Mouse (Mus musculus) left cerebral cortex, adult 18-20 months (tissue): ENCODE measurements at regions not wholly inside any gene's neighbourhood (a gene's known extent, or its start where the extent isn't known, plus 50 kb on each side); places are given as distances from the start of the nearest gene placed in this dataset.

ENCODE experiments used
- DNase-seq, 2 experiments: peaks; one replicate each; pipeline ENCODE4 v3.0.0; 2021 to 2022; ENCODE audit warnings: low spot score in 2 of 2, mixed read lengths in 1 of 2

GRCm38 (mm10) chr4:31493087-31493511 is 470.8 kb upstream of the Map3k7 start:
- DNase-seq = no peak

DNA sequence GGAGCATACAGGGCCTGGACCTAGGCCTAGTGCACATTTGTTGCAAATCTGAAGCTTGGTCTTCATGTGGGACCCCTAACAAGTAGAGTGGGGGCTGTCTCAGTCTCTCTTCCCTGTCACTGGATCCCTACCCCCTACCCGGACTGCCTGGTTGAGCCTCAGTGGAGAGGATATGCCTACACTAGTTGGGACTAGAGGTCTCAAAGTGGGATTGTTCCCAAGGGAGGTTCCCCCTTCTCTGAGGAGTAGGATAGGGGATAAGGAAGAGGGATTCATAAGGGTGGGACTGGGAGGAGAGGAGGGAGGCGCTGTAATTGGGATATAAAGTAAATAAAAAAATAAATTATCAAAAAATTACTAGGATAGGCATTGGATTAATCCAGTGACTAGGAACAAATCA is 464.0 kb upstream of the Map3k7 start:
- DNase-seq = no peak

GRCm38 (mm10) chr4:31500432-31500831 is 463.5 kb upstream of the Map3k7 start:
- no peak for DNase-seq

DNA sequence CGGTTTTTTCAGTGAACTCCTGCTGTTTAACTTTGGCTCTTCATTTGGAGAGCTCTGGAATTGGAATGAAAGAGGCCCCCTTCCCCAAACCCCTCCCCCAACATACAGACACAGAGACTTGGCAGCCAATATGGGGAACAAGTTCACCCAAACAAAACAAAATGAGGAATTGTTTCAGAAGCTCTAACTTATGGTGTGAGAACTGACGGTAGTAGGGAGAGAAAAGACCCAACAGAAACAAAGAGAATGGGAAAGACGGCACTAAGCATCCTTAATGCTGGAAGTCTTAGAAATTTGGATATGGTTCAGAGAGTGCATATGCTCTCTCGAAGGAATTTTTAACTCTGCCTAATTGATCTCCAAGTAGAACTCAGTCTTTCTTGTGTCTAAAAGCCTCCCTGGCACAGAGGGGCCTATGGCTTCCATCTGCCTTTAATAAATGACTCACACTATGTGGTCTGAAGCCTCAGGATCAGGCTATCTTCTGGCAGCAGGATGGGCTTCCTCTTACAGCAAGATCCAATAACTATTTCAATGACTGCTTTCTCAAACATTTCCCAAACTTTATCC is 438.2 kb upstream of the Map3k7 start:
- no peak for DNase-seq

GRCm38 (mm10) chr4:31536811-31537210 is 427.1 kb upstream of the Map3k7 start:
- no peak for DNase-seq

GRCm38 (mm10) chr4:31553780-31554394 is 410.0 kb upstream of the Map3k7 start:
- DNase-seq = no peak

DNA sequence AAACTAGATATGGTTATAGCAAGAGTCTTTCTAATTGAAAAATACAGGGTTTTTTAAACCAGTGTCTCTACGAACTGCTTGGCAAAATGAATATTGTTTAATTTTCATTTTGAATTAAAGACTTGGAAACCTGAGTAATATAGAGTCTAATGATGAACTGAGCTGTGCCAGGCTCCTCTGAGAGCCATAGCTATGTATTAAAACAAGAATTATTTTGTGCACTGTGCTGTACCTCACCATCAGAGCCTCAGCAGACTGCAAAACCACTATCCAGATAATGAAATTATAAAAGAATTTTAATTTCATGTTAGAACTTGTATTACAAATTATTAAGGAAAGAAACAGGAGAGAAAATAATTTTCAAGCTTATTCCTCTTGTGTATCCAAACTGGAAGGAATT is 408.8 kb upstream of the Map3k7 start:
- no peak for DNase-seq

GRCm38 (mm10) chr4:31557261-31557660 is 406.6 kb upstream of the Map3k7 start:
- DNase-seq = no peak

- no peak for DNase-seq
Observed at GRCm38 (mm10) chr4:31560305-31560704, 403.6 kb upstream of the Map3k7 start.

GRCm38 (mm10) chr4:31561183-31561582 is 402.7 kb upstream of the Map3k7 start:
- DNase-seq = no peak

- peak; percentile 12 for DNase-seq
Observed at GRCm38 (mm10) chr4:31561823-31562222, 402.1 kb upstream of the Map3k7 start.

- DNase-seq = no peak
Observed at GRCm38 (mm10) chr4:31566158-31566557, 397.7 kb upstream of the Map3k7 start.

GRCm38 (mm10) chr4:31566834-31567233 is 397.1 kb upstream of the Map3k7 start:
- no peak for DNase-seq

- DNase-seq = no peak
Observed at GRCm38 (mm10) chr4:31569687-31570086, 394.2 kb upstream of the Map3k7 start.

DNA sequence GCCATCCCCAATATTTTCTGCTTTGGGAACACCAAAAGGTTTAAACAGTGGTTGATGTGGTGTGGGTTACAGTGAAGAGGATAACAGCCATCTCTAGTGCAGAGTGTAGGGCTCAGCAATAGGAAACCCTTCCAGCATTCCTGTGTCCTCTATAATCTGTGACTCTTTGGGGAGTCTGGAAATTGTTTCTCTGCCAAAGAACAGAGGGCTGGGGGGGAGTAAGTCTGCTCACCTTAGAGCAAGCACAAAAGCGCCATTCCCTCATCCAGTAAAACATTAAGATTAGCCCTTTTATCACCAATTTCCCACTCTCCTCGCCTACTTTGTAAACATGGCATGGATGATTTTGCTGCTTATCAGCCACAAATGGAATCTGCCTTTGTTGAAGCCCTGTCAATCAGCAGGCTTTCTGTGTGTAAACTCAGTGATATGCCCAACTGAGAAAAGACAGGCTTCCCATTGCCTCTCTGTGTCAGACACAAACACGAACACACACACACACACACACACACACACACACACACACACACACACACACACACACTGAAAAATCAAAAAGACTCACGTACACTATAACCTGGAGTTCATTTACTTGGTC is 386.8 kb upstream of the Map3k7 start:
- no peak for DNase-seq

DNA sequence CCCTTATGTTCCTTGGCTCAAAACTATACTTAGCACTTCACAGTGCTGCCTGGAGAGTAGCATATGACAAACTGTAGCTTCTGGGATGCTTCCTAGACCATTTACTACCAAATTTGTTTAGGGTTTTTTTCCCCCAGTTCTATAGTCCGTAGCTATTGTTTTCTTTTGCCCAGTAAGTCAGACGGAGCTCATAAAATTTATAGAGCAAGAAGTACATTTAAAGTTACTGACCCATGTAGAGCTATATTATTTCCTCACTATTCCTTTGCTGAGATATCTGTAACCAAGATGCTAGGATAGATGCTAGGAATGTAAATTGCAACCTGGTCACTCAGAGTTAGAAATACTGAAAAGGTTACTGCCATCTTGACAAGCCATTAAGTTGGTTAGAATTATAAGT is 380.4 kb upstream of the Map3k7 start:
- DNase-seq = no peak

DNA sequence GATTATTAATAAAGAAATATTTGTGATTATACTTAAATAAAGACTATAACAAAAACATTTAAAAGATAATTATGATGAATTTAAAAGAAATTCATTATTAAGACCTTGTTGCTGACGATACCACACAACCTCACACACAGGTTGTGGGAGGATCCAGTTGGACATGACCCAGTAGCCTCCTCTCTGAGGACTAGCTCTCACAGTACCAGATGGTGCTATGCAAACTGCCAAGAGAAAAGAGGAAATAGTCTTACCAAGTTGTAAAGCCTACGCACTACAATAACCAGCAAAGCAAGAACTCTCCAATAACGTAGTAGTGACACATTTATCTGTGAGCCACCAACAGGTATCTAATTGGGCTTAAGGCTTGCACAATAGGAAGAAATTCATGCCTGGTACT is 379.7 kb upstream of the Map3k7 start:
- peak in 1 of 2 experiments; percentile 13 for DNase-seq

GRCm38 (mm10) chr4:31594089-31594488 is 369.8 kb upstream of the Map3k7 start:
- DNase-seq = no peak

GRCm38 (mm10) chr4:31601536-31601935 is 362.4 kb upstream of the Map3k7 start:
- no peak for DNase-seq

- DNase-seq = no peak
Observed at GRCm38 (mm10) chr4:31603776-31604175, 360.1 kb upstream of the Map3k7 start.

GRCm38 (mm10) chr4:31608811-31609210 is 355.1 kb upstream of the Map3k7 start:
- DNase-seq = peak; percentile 32 to 43

DNA sequence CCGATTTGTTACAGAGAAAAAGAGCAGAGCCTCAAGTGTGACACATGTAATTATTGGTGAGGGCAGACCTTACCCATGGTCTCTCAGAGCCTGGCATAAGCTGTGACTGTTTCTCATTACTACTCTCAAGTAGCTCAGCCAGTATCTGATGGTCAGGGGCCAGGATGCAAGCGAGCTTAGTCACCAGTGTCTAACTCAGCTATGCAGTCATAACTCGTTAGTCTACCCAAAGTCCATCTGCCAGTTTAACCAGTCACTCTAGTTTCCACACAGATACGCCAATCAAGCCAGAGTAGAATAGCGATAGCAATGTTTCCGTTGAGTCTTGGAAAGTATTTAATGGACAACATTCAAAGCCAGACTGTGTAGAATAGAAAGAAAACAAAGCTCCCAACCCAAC is 354.3 kb upstream of the Map3k7 start:
- DNase-seq = no peak
